Mouse (Mus musculus): ENCODE results near the gene Mknk2. TPM values are rescaled to one million over a fixed set of nuclear protein-coding genes. Genes with fewer than 3 reads are reported as not detected.

Gene Mknk2
- polyA plus RNA-seq, 1 experiment from 2014 or later: 71.3 TPM

GRCm38 (mm10) chr10:80670531-80670930, 7.4 kb downstream of the Mknk2 start:
- ATAC-seq (ENCODE audit: insufficient number of reproducible peaks, insufficient read depth, low FRiP score, low read depth): no peak

GRCm38 (mm10) chr10:80669737-80670485, 8.0 kb downstream of the Mknk2 start:
- no peak overlapping the region for H3K27ac ChIP-seq (ENCODE audit: low read length)
- H3K4me1 ChIP-seq (ENCODE audit: control insufficient read depth, insufficient read depth, low read length): peaks cover 33% of the 10 kb centered on the region
- H3K4me3 ChIP-seq (ENCODE audit: low read depth, low read length): no peak overlapping the region
- H3K9me3 ChIP-seq (ENCODE audit: control insufficient read depth, low read depth, low read length): no peaks in the 10 kb centered on the region
- no peaks in the 10 kb centered on the region for H3K27me3 ChIP-seq (ENCODE audit: control insufficient read depth, insufficient read depth, low read length)
- 98% methylated on average over 7 of the region's 7 CpGs for WGBS
- no peak for ATAC-seq (ENCODE audit: insufficient number of reproducible peaks, insufficient read depth, low FRiP score, low read depth)
- peaks cover 62% of the 10 kb centered on the region for H3K36me3 ChIP-seq (ENCODE audit: control insufficient read depth, insufficient read depth, low read length)
- H3K9ac ChIP-seq (replicated peaks; ENCODE audit: low read depth, low read length): no peak overlapping the region
- H3K4me2 ChIP-seq (replicated peaks; ENCODE audit: low read depth, low read length): no peak overlapping the region

More at GRCm38 (mm10) chr10:80670531-80670930, 7.4 kb downstream of the Mknk2 start:
- H3K27me3 ChIP-seq (ENCODE audit: control insufficient read depth, insufficient read depth, low read length): no peaks in the 10 kb centered on the region
- H3K9me3 ChIP-seq (ENCODE audit: control insufficient read depth, low read depth, low read length): no peaks in the 10 kb centered on the region
- 89% methylated on average over 2 of the region's 2 CpGs for WGBS
- H3K4me1 ChIP-seq (ENCODE audit: control insufficient read depth, insufficient read depth, low read length): peaks cover 30% of the 10 kb centered on the region
- no peak overlapping the region for H3K4me3 ChIP-seq (ENCODE audit: low read depth, low read length)
- H3K9ac ChIP-seq (replicated peaks; ENCODE audit: low read depth, low read length): no peak overlapping the region
- no peak overlapping the region for H3K27ac ChIP-seq (ENCODE audit: low read length)
- peaks cover 62% of the 10 kb centered on the region for H3K36me3 ChIP-seq (ENCODE audit: control insufficient read depth, insufficient read depth, low read length)
- H3K4me2 ChIP-seq (replicated peaks; ENCODE audit: low read depth, low read length): no peak overlapping the region

GRCm38 (mm10) chr10:80669018-80669417, 8.9 kb downstream of the Mknk2 start:
- H3K36me3 ChIP-seq (ENCODE audit: control insufficient read depth, insufficient read depth, low read length): peaks cover 61% of the 10 kb centered on the region
- H3K4me2 ChIP-seq (replicated peaks; ENCODE audit: low read depth, low read length): no peak overlapping the region
- H3K9ac ChIP-seq (replicated peaks; ENCODE audit: low read depth, low read length): no peak overlapping the region
- no peak for ATAC-seq (ENCODE audit: insufficient number of reproducible peaks, insufficient read depth, low FRiP score, low read depth)
- no peak overlapping the region for H3K27ac ChIP-seq (ENCODE audit: low read length)
- no peak overlapping the region for H3K4me3 ChIP-seq (ENCODE audit: low read depth, low read length)
- 89% methylated on average over 12 of the region's 12 CpGs for WGBS
- peaks cover 30% of the 10 kb centered on the region for H3K4me1 ChIP-seq (ENCODE audit: control insufficient read depth, insufficient read depth, low read length)
- H3K27me3 ChIP-seq (ENCODE audit: control insufficient read depth, insufficient read depth, low read length): no peaks in the 10 kb centered on the region
- no peaks in the 10 kb centered on the region for H3K9me3 ChIP-seq (ENCODE audit: control insufficient read depth, low read depth, low read length)

- H3K36me3 ChIP-seq (ENCODE audit: control insufficient read depth, insufficient read depth, low read length): peaks cover 57% of the 10 kb centered on the region
- no peak for ATAC-seq (ENCODE audit: insufficient number of reproducible peaks, insufficient read depth, low FRiP score, low read depth)
- H3K27me3 ChIP-seq (ENCODE audit: control insufficient read depth, insufficient read depth, low read length): no peaks in the 10 kb centered on the region
Observed at GRCm38 (mm10) chr10:80668614-80669013, 9.3 kb downstream of the Mknk2 start.

GRCm38 (mm10) chr10:80666837-80667412, 11.0 kb downstream of the Mknk2 start:
- 81% methylated on average over 19 of the region's 19 CpGs for WGBS
- Histone ChIP-seq H3K9ac (replicated peaks; ENCODE audit: low read depth, low read length) (no peak overlapping the region), H3K4me3 (ENCODE audit: low read depth, low read length) (no peak overlapping the region), H3K36me3 (ENCODE audit: control insufficient read depth, insufficient read depth, low read length) (peaks cover 55% of the 10 kb centered on the region), H3K4me2 (replicated peaks; ENCODE audit: low read depth, low read length) (no peak overlapping the region), H3K9me3 (ENCODE audit: control insufficient read depth, low read depth, low read length) (no peaks in the 10 kb centered on the region), H3K27me3 (ENCODE audit: control insufficient read depth, insufficient read depth, low read length) (no peaks in the 10 kb centered on the region), H3K27ac (ENCODE audit: low read length) (no peak overlapping the region), H3K4me1 (ENCODE audit: control insufficient read depth, insufficient read depth, low read length) (peaks cover 26% of the 10 kb centered on the region)
- ATAC-seq (ENCODE audit: insufficient number of reproducible peaks, insufficient read depth, low FRiP score, low read depth): no peak

More at GRCm38 (mm10) chr10:80668614-80669013, 9.3 kb downstream of the Mknk2 start:
- Histone ChIP-seq H3K4me2 (replicated peaks; ENCODE audit: low read depth, low read length) (no peak overlapping the region), H3K9ac (replicated peaks; ENCODE audit: low read depth, low read length) (no peak overlapping the region), H3K4me1 (ENCODE audit: control insufficient read depth, insufficient read depth, low read length) (peaks cover 26% of the 10 kb centered on the region), H3K27ac (ENCODE audit: low read length) (no peak overlapping the region), H3K4me3 (ENCODE audit: low read depth, low read length) (no peak overlapping the region), H3K9me3 (ENCODE audit: control insufficient read depth, low read depth, low read length) (no peaks in the 10 kb centered on the region)
- 79% methylated on average over 11 of the region's 11 CpGs for WGBS

- no peaks in the 10 kb centered on the region for H3K9me3 ChIP-seq (ENCODE audit: control insufficient read depth, low read depth, low read length)
- H3K4me2 ChIP-seq (replicated peaks; ENCODE audit: low read depth, low read length): no peak overlapping the region
- ATAC-seq (ENCODE audit: insufficient number of reproducible peaks, insufficient read depth, low FRiP score, low read depth): no peak
- peak overlapping the region; percentile 76; the same call in 1 of the 2 replicates for H3K27ac ChIP-seq (ENCODE audit: low read length)
- WGBS: 81% methylated on average over 10 of the region's 10 CpGs
- H3K9ac ChIP-seq (replicated peaks; ENCODE audit: low read depth, low read length): no peak overlapping the region
- no peaks in the 10 kb centered on the region for H3K27me3 ChIP-seq (ENCODE audit: control insufficient read depth, insufficient read depth, low read length)
- H3K4me1 ChIP-seq (ENCODE audit: control insufficient read depth, insufficient read depth, low read length): peaks cover 26% of the 10 kb centered on the region
- H3K36me3 ChIP-seq (ENCODE audit: control insufficient read depth, insufficient read depth, low read length): peaks cover 51% of the 10 kb centered on the region
- no peak overlapping the region for H3K4me3 ChIP-seq (ENCODE audit: low read depth, low read length)
Observed at GRCm38 (mm10) chr10:80665981-80666733, 11.8 kb downstream of the Mknk2 start.

GRCm38 (mm10) chr10:80665459-80665858, 12.5 kb downstream of the Mknk2 start:
- no peaks in the 10 kb centered on the region for H3K9me3 ChIP-seq (ENCODE audit: control insufficient read depth, low read depth, low read length)
- no peak overlapping the region for H3K9ac ChIP-seq (replicated peaks; ENCODE audit: low read depth, low read length)
- no peak overlapping the region for H3K4me3 ChIP-seq (ENCODE audit: low read depth, low read length)
- H3K27me3 ChIP-seq (ENCODE audit: control insufficient read depth, insufficient read depth, low read length): no peaks in the 10 kb centered on the region
- no peak for ATAC-seq (ENCODE audit: insufficient number of reproducible peaks, insufficient read depth, low FRiP score, low read depth)
- H3K36me3 ChIP-seq (ENCODE audit: control insufficient read depth, insufficient read depth, low read length): peaks cover 45% of the 10 kb centered on the region
- H3K4me2 ChIP-seq (replicated peaks; ENCODE audit: low read depth, low read length): peak overlapping the region; percentile 3; the same call in 1 of the 2 replicates
- 55% methylated on average over 4 of the region's 4 CpGs for WGBS
- H3K4me1 ChIP-seq (ENCODE audit: control insufficient read depth, insufficient read depth, low read length): peaks cover 26% of the 10 kb centered on the region
- peak overlapping the region; percentile 76 for H3K27ac ChIP-seq (ENCODE audit: low read length)

GRCm38 (mm10) chr10:80665016-80665380, 12.9 kb downstream of the Mknk2 start:
- Histone ChIP-seq H3K27ac (ENCODE audit: low read length) (peak overlapping the region; percentile 76), H3K27me3 (ENCODE audit: control insufficient read depth, insufficient read depth, low read length) (no peaks in the 10 kb centered on the region), H3K9me3 (ENCODE audit: control insufficient read depth, low read depth, low read length) (no peaks in the 10 kb centered on the region), H3K36me3 (ENCODE audit: control insufficient read depth, insufficient read depth, low read length) (peaks cover 40% of the 10 kb centered on the region), H3K4me3 (ENCODE audit: low read depth, low read length) (no peak overlapping the region), H3K4me1 (ENCODE audit: control insufficient read depth, insufficient read depth, low read length) (peaks cover 26% of the 10 kb centered on the region), H3K9ac (replicated peaks; ENCODE audit: low read depth, low read length) (no peak overlapping the region), H3K4me2 (replicated peaks; ENCODE audit: low read depth, low read length) (peak overlapping the region; percentile 28)
- peak; percentile 63; the same call in 1 of the 2 replicates for ATAC-seq (ENCODE audit: insufficient number of reproducible peaks, insufficient read depth, low FRiP score, low read depth)
- WGBS: 12% methylated on average over 10 of the region's 10 CpGs

All from stomach, embryonic 14.5 days (tissue).